Mouse (Mus musculus): ENCODE data around the gene Prkce. TPM values are rescaled to one million over a fixed set of nuclear protein-coding genes. Genes with fewer than 3 reads are reported as not detected.

The Prkce gene
- total and polyA plus RNA-seq, 2 experiments from 2014 or later: 50.8 to 55.8 TPM

DNA sequence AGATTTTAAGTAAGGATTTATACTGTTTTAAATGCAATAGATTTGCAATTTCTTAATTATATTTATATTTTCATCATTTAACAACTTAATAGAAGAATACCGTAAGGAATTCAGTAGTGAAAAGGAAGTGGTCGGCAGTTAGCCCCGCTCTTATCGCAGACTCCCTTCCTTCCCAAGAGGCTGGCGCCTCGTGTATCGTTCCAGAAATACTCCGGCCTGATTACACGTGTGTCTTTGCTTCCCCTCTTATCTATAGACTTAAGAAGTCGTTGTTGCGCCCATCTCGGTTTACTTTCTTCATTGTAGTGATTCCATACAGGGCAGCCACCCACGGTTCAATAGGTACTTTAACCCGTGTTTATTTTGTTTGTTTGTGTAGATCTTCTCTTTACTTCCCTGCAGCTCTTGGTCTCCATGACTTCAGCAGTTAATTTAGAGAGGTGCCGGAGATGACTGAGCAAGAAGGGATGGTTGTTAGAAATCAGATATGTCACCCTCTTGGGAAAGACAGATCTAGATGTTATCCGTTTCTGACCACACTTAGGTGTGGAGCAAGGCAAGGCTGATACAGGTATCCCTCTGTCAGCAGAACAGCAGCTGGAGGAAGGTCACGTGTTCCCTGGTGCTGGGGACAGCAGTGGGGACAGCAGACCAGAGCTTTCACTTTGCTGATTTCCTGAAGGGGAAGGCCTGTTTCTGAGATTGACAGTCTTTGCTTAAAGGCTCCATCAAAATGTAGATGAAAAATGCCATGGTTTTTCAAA, 40.7 kb downstream of the Prkce start:
- H3K9me3 ChIP-seq (ENCODE audit: low read length): no peaks in the 10 kb centered on the region
- H3K36me3 ChIP-seq (ENCODE audit: insufficient read depth, low read length): no peaks in the 10 kb centered on the region
- H3K27ac ChIP-seq: no peak overlapping the region
- no peak overlapping the region for H3K9ac ChIP-seq (replicated peaks; ENCODE audit: low read length)
- no peak for ATAC-seq
- WGBS: 89% methylated on average over 17 of the region's 17 CpGs
- DNase-seq (ENCODE audit: low spot score): no peak
- no peak overlapping the region for H3K4me2 ChIP-seq (ENCODE audit: low read depth, low read length)
- 0 out of 2 replicates have a peak, but pooled peaks cover 4% of the 10 kb centered on the region for H3K4me1 ChIP-seq (ENCODE audit: insufficient read depth, low read length)
- no peak for TF ChIP-seq CTCF (IDR thresholded peaks at IDR 0.05; ENCODE audit: low read depth)
- H3K27me3 ChIP-seq (ENCODE audit: insufficient read depth, low read length): no peaks in the 10 kb centered on the region
- no peak overlapping the region for H3K4me3 ChIP-seq (ENCODE audit: low read length)

DNA sequence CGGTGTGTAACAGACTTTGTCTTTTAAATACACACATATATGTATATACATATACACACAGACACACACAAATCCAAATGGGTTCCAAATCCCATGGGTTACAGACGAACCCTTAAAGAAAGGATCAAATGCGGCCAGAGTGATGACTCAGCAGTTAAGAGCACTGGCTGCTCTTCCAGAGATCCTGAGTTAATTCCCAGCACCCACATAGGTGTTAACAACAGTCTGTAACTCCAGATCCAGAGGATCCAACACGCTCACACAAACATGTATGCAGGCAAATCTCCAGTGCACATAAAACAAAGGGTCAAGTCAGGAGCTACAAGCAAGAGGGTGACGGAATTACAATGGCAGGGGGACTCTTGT, 41.2 kb downstream of the Prkce start:
- Histone ChIP-seq H3K4me1 (ENCODE audit: insufficient read depth, low read length) (no peaks in the 10 kb centered on the region), H3K4me3 (ENCODE audit: low read length) (no peak overlapping the region), H3K4me2 (ENCODE audit: low read depth, low read length) (no peak overlapping the region), H3K36me3 (ENCODE audit: insufficient read depth, low read length) (no peaks in the 10 kb centered on the region), H3K27me3 (ENCODE audit: insufficient read depth, low read length) (no peaks in the 10 kb centered on the region), H3K9me3 (ENCODE audit: low read length) (no peaks in the 10 kb centered on the region), H3K27ac (no peak overlapping the region), H3K9ac (replicated peaks; ENCODE audit: low read length) (no peak overlapping the region)
- WGBS: 91% methylated on average over 5 of the region's 5 CpGs
- DNase-seq (ENCODE audit: low spot score): no peak
- no peak for ATAC-seq
- TF ChIP-seq CTCF (IDR thresholded peaks at IDR 0.05; ENCODE audit: low read depth): no peak

- no peak for DNase-seq (ENCODE audit: low spot score)
- Histone ChIP-seq H3K9me3 (ENCODE audit: low read length) (no peaks in the 10 kb centered on the region), H3K36me3 (ENCODE audit: insufficient read depth, low read length) (no peaks in the 10 kb centered on the region), H3K27me3 (ENCODE audit: insufficient read depth, low read length) (no peaks in the 10 kb centered on the region), H3K4me1 (ENCODE audit: insufficient read depth, low read length) (no peaks in the 10 kb centered on the region), H3K27ac (no peak overlapping the region), H3K9ac (replicated peaks; ENCODE audit: low read length) (no peak overlapping the region), H3K4me2 (ENCODE audit: low read depth, low read length) (no peak overlapping the region), H3K4me3 (ENCODE audit: low read length) (no peak overlapping the region)
- ATAC-seq: no peak
- 75% methylated on average over 13 of the region's 13 CpGs for WGBS
- no peak for TF ChIP-seq CTCF (IDR thresholded peaks at IDR 0.05; ENCODE audit: low read depth)
Observed at GRCm38 (mm10) chr17:86209680-86210251, 42.2 kb downstream of the Prkce start.

DNA sequence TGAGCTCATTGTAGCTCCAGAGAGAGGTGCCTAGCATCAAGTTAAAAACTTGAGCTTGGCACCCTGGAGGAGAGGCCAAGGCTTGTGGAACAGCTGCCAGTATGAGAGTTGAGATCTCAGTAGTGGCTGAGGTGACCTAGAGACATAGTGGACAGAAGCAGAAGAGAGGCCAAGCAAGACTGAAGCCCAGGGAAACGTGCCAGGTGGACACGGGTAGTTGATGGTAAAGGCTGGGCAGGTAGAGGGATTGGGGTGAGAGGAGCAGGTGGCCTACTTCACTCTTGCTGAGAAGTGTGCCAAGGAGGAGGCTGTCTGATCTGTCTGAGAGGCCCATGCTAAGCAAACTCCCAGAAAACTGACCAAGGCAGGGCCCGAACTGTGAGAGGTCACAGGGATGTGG, 44.6 kb downstream of the Prkce start:
- no peak for TF ChIP-seq CTCF (IDR thresholded peaks at IDR 0.05; ENCODE audit: low read depth)
- Histone ChIP-seq H3K36me3 (ENCODE audit: insufficient read depth, low read length) (no peaks in the 10 kb centered on the region), H3K9me3 (ENCODE audit: low read length) (no peaks in the 10 kb centered on the region), H3K4me2 (ENCODE audit: low read depth, low read length) (no peak overlapping the region), H3K27ac (no peak overlapping the region), H3K4me3 (ENCODE audit: low read length) (no peak overlapping the region), H3K9ac (replicated peaks; ENCODE audit: low read length) (no peak overlapping the region), H3K27me3 (ENCODE audit: insufficient read depth, low read length) (no peaks in the 10 kb centered on the region), H3K4me1 (ENCODE audit: insufficient read depth, low read length) (no peaks in the 10 kb centered on the region)
- no peak for ATAC-seq
- DNase-seq (ENCODE audit: low spot score): no peak
- WGBS: 94% methylated on average over 3 of the region's 3 CpGs

DNA sequence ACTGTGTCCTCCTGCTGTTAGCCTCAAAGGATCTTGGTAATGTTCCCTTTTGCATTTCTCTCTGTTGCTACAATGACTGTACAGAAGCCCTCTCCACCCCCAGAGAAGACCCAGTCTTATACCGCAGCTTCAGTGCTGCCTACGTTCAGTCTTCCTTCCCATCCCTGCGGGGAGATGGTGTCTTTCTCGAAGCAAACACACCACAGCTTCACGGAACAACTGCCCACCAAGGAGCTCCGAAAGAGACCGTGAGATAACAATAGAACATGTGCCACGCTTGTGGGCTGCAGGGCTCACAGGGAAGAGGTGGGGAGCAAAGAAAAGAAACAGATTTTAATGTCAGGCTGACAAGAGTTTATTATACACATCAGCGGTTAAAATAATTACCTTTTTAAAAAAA, 46.7 kb downstream of the Prkce start:
- ATAC-seq (no peak; the same call in 1 of the 2 replicates), DNase-seq (ENCODE audit: low spot score) (no peak)
- Histone ChIP-seq H3K9ac (replicated peaks; ENCODE audit: low read length) (no peak overlapping the region), H3K4me2 (ENCODE audit: low read depth, low read length) (no peak overlapping the region), H3K27me3 (ENCODE audit: insufficient read depth, low read length) (no peaks in the 10 kb centered on the region), H3K4me3 (ENCODE audit: low read length) (no peak overlapping the region), H3K4me1 (ENCODE audit: insufficient read depth, low read length) (no peaks in the 10 kb centered on the region), H3K9me3 (ENCODE audit: low read length) (no peaks in the 10 kb centered on the region), H3K36me3 (ENCODE audit: insufficient read depth, low read length) (no peaks in the 10 kb centered on the region), H3K27ac (peak overlapping the region; percentile 56; the same call in 1 of the 2 replicates)
- TF ChIP-seq CTCF (IDR thresholded peaks at IDR 0.05; ENCODE audit: low read depth): no peak
- 29% methylated on average over 9 of the region's 9 CpGs for whole genome bisulfite sequencing

DNA sequence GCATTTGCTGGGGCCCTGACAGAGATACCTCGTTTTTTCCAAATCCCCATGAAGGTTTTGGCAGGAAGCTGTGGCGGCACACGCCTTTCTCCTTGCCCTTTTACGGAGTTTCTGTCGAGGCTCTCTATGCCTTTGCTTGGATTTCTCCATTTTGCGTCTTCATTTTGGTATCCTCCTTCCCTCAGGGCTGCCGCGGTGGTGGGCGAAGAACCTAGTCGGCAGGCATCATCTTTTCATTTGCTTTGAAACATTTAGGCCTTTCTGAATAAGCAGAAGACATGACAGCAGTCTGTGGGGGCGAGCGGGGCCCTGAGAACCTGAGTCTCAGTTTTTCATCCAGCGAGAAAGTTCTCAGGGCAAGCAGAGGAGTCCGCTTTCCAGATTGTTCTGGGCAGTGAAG, 47.2 kb downstream of the Prkce start:
- H3K4me3 ChIP-seq (ENCODE audit: low read length): no peak overlapping the region
- no peaks in the 10 kb centered on the region for H3K4me1 ChIP-seq (ENCODE audit: insufficient read depth, low read length)
- no peaks in the 10 kb centered on the region for H3K9me3 ChIP-seq (ENCODE audit: low read length)
- ATAC-seq (no peak), DNase-seq (ENCODE audit: low spot score) (no peak)
- no peak for TF ChIP-seq CTCF (IDR thresholded peaks at IDR 0.05; ENCODE audit: low read depth)
- H3K4me2 ChIP-seq (ENCODE audit: low read depth, low read length): no peak overlapping the region
- H3K27ac ChIP-seq: no peak overlapping the region
- WGBS: 74% methylated on average over 14 of the region's 14 CpGs
- H3K36me3 ChIP-seq (ENCODE audit: insufficient read depth, low read length): no peaks in the 10 kb centered on the region
- no peaks in the 10 kb centered on the region for H3K27me3 ChIP-seq (ENCODE audit: insufficient read depth, low read length)
- no peak overlapping the region for H3K9ac ChIP-seq (replicated peaks; ENCODE audit: low read length)

GRCm38 (mm10) chr17:86215771-86216170, 48.2 kb downstream of the Prkce start:
- Histone ChIP-seq H3K4me1 (ENCODE audit: insufficient read depth, low read length) (no peaks in the 10 kb centered on the region), H3K27ac (no peak overlapping the region), H3K9ac (replicated peaks; ENCODE audit: low read length) (no peak overlapping the region), H3K4me2 (ENCODE audit: low read depth, low read length) (no peak overlapping the region), H3K27me3 (ENCODE audit: insufficient read depth, low read length) (no peaks in the 10 kb centered on the region), H3K36me3 (ENCODE audit: insufficient read depth, low read length) (no peaks in the 10 kb centered on the region), H3K4me3 (ENCODE audit: low read length) (no peak overlapping the region), H3K9me3 (ENCODE audit: low read length) (no peaks in the 10 kb centered on the region)
- DNase-seq (ENCODE audit: low spot score) (no peak), ATAC-seq (no peak)
- whole genome bisulfite sequencing: 90% methylated on average over 7 of the region's 7 CpGs
- TF ChIP-seq CTCF (IDR thresholded peaks at IDR 0.05; ENCODE audit: low read depth): no peak; the same call in 1 of the 2 replicates
